Mouse (Mus musculus) forebrain, postnatal 0 days (tissue): Measurements from ENCODE around the gene Smg8. TPM values are rescaled to one million over a fixed set of nuclear protein-coding genes. Genes with fewer than 3 reads are reported as not detected.
"Not testable (repeated sequence)": the region's sequence is repeated elsewhere in the genome, so short reads cannot be mapped to it uniquely, and the experiment has no call there.

Source experiments
- ATAC-seq: fragments of 200-750 bp; cut with Nextera tagmentation; 2 replicates; pipeline ENCODE4 v1.8.0; 2017; ENCODE audit warnings: mild to moderate bottlenecking, moderate library complexity
- DNase-seq: peaks from one replicate; pipeline ENCODE4 v3.0.0-alpha.2; 2015
- H3K27ac ChIP-seq: fragments of 300-500 bp; sonication (generic); 2 replicates; pipeline ENCODE4 v1.5.1; 2014; ENCODE audit warnings: low read depth, mild to moderate bottlenecking, antibody characterized with exemption, low read length, moderate library complexity, mixed read lengths
- H3K27me3 ChIP-seq: fragments of 300-500 bp; sonication (generic); 2 replicates; pipeline ENCODE4 v1.6.1; 2014; ENCODE audit warnings: mild to moderate bottlenecking, low read length, mixed read lengths; ENCODE audit not compliant: insufficient read depth
- H3K36me3 ChIP-seq: fragments of 300-500 bp; sonication (generic); 2 replicates; pipeline ENCODE4 v1.6.1; 2014; ENCODE audit warnings: mild to moderate bottlenecking, moderate library complexity; ENCODE audit not compliant: insufficient read depth
- H3K4me1 ChIP-seq: fragments of 300-500 bp; sonication (generic); 2 replicates; pipeline ENCODE4 v1.6.1; 2014; ENCODE audit warnings: antibody characterized with exemption; ENCODE audit not compliant: insufficient read depth
- H3K4me2 ChIP-seq: fragments of 300-500 bp; sonication (generic); 2 replicates; pipeline ENCODE4 v1.6.1; 2014; ENCODE audit warnings: low read depth, mild to moderate bottlenecking, moderate library complexity
- H3K4me3 ChIP-seq: fragments of 300-500 bp; sonication (generic); 2 replicates; pipeline ENCODE4 v1.5.1; 2014; ENCODE audit warnings: low read depth, low read length, mixed read lengths
- H3K9ac ChIP-seq: fragments of 300-500 bp; sonication (generic); 2 replicates; pipeline ENCODE4 v1.6.1; 2014; ENCODE audit warnings: mild to moderate bottlenecking
- H3K9me3 ChIP-seq: fragments of 300-500 bp; sonication (generic); 2 replicates; pipeline ENCODE4 v1.6.1; 2016; ENCODE audit warnings: low read length
- CTCF ChIP-seq: sonication (generic); IDR thresholded peaks from 2 replicates; pipeline ENCODE4 v1.5.1; 2016; ENCODE audit warnings: antibody characterized with exemption, control low read depth, low read depth
- WGBS: fragments of 180-500 bp; shearing (Covaris S2); extraction: QIAGEN DNeasy Blood & Tissue Kit; methylation state at CpG from one replicate; pipeline ENCODE4 v1.1.7; 2014; 5-methylcytosine and 5-hydroxymethylcytosine counted together
- polyA plus RNA-seq: library from polyadenylated mRNA; unstranded; fragments of >200 nt; fragmentation: Nextera tagmentation; extraction: Ambion mirVana; gene quantifications from 2 replicates; pipeline ENCODE4 v1.2.1, GENCODE M21; 2015
- total RNA-seq: library from RNA; depleted of rRNA; stranded (reverse); fragments of >200 nt; gene quantifications from 2 replicates; pipeline ENCODE4 v1.2.3, GENCODE M21; 2014

Gene Smg8
- total and polyA plus RNA-seq, 2 experiments from 2014 or later: 16.2 to 30.2 TPM

GRCm38 (mm10) chr11:87083712-87084111 is 2.9 kb downstream of the Smg8 start:
- no peaks in the 10 kb centered on the region for H3K27me3 ChIP-seq
- peaks cover 37% of the 10 kb centered on the region for H3K36me3 ChIP-seq
- DNase-seq: no peak
- no peak overlapping the region for H3K4me3 ChIP-seq
- peaks cover 12% of the 10 kb centered on the region for H3K4me1 ChIP-seq
- TF ChIP-seq CTCF: no peak
- H3K9ac ChIP-seq: no peak overlapping the region
- WGBS: 87% methylated on average over 1 of the region's 1 CpGs
- ATAC-seq: no peak
- H3K4me2 ChIP-seq: no peak overlapping the region
- H3K9me3 ChIP-seq: no peaks in the 10 kb centered on the region
- no peak overlapping the region for H3K27ac ChIP-seq

- ATAC-seq: peak; percentile 98
- Histone ChIP-seq H3K4me2 (peak within 1 kb of the TSS; percentile 59), H3K4me1 (peaks cover 20% of the 10 kb centered on the region), H3K4me3 (peak within 1 kb of the TSS; percentile 76), H3K36me3 (peaks cover 16% of the 10 kb centered on the region), H3K27me3 (no peaks in the 10 kb centered on the region), H3K9ac (peak within 1 kb of the TSS; percentile 95), H3K9me3 (no peaks in the 10 kb centered on the region), H3K27ac (peak within 1 kb of the TSS; percentile 98)
- peak; percentile 97 for DNase-seq
- peak; percentile 66 for TF ChIP-seq CTCF
- under 1% methylated on average over 43 of the region's 43 CpGs for WGBS
Observed at GRCm38 (mm10) chr11:87073866-87074440, 12.6 kb downstream of the Smg8 start, which contains the start of gene Gdpd1. TSS of gene Gdpd1 (minus strand) at chr11:87074062.

- Histone ChIP-seq H3K9me3 (no peaks in the 10 kb centered on the region), H3K4me3 (peak overlapping the region; percentile 76), H3K4me2 (peak overlapping the region; percentile 59), H3K9ac (peak overlapping the region; percentile 95), H3K36me3 (peaks cover 13% of the 10 kb centered on the region), H3K27ac (peak overlapping the region; percentile 98), H3K27me3 (no peaks in the 10 kb centered on the region), H3K4me1 (peaks cover 20% of the 10 kb centered on the region)
- ATAC-seq (peak; percentile 76), DNase-seq (peak; percentile 84)
- under 1% methylated on average over 24 of the region's 24 CpGs for WGBS
- peak; percentile 68 for TF ChIP-seq CTCF
Observed at GRCm38 (mm10) chr11:87073343-87073865, 13.2 kb downstream of the Smg8 start.

- DNase-seq (no peak), ATAC-seq (no peak)
- H3K27me3 ChIP-seq: no peaks in the 10 kb centered on the region
- no peak overlapping the region for H3K27ac ChIP-seq
- WGBS: 84% methylated on average over 3 of the region's 3 CpGs
- no peak overlapping the region for H3K9ac ChIP-seq
- TF ChIP-seq CTCF: no peak
- H3K4me2 ChIP-seq: no peak overlapping the region
- no peaks in the 10 kb centered on the region for H3K4me1 ChIP-seq
- no peaks in the 10 kb centered on the region for H3K9me3 ChIP-seq
- H3K36me3 ChIP-seq: peaks cover 47% of the 10 kb centered on the region
- H3K4me3 ChIP-seq: no peak overlapping the region
Observed at GRCm38 (mm10) chr11:87062087-87062486, 24.5 kb downstream of the Smg8 start.

- Histone ChIP-seq H3K27me3 (no peaks in the 10 kb centered on the region), H3K4me3 (no peak overlapping the region), H3K9me3 (no peaks in the 10 kb centered on the region), H3K4me2 (no peak overlapping the region), H3K36me3 (peaks cover 60% of the 10 kb centered on the region), H3K4me1 (no peaks in the 10 kb centered on the region), H3K27ac (no peak overlapping the region), H3K9ac (no peak overlapping the region)
- WGBS: 98% methylated on average over 2 of the region's 2 CpGs
- ATAC-seq (no peak), DNase-seq (no peak)
- TF ChIP-seq CTCF: no peak
Observed at GRCm38 (mm10) chr11:87060410-87060809, 26.2 kb downstream of the Smg8 start.

GRCm38 (mm10) chr11:87056286-87056685 is 30.3 kb downstream of the Smg8 start:
- H3K27ac ChIP-seq: no peak overlapping the region
- H3K9ac ChIP-seq: no peak overlapping the region
- WGBS: 93% methylated on average over 6 of the region's 6 CpGs
- H3K27me3 ChIP-seq: no peaks in the 10 kb centered on the region
- peaks cover 63% of the 10 kb centered on the region for H3K36me3 ChIP-seq
- ATAC-seq (no peak), DNase-seq (no peak)
- no peak for TF ChIP-seq CTCF
- no peak overlapping the region for H3K4me3 ChIP-seq
- no peaks in the 10 kb centered on the region for H3K9me3 ChIP-seq
- no peaks in the 10 kb centered on the region for H3K4me1 ChIP-seq
- H3K4me2 ChIP-seq: no peak overlapping the region

GRCm38 (mm10) chr11:87048900-87049299 is 37.7 kb downstream of the Smg8 start:
- DNase-seq, H3K4me2 ChIP-seq, ATAC-seq, H3K4me3 ChIP-seq, H3K4me1 ChIP-seq, H3K27me3 ChIP-seq, H3K9me3 ChIP-seq, H3K9ac ChIP-seq, H3K27ac ChIP-seq: not testable (repeated sequence)
- peaks cover 72% of the 10 kb centered on the region for H3K36me3 ChIP-seq
- WGBS: 97% methylated on average over 7 of the region's 7 CpGs
